Mouse (Mus musculus) neural tube, embryonic 12.5 days (tissue): Measurements from ENCODE around the gene Tcp11. TPM values are rescaled to one million over a fixed set of nuclear protein-coding genes. Genes with fewer than 3 reads are reported as not detected.

Source experiments
- ATAC-seq: fragments of 200-750 bp; cut with Nextera tagmentation; 2 replicates; pipeline ENCODE4 v1.8.0; 2017; ENCODE audit warnings: low read depth, mild to moderate bottlenecking, moderate TSS enrichment, moderate library complexity; ENCODE audit not compliant: low FRiP score
- H3K27ac ChIP-seq: fragments of 300-500 bp; sonication (generic); 2 replicates; pipeline ENCODE4 v1.5.1; 2016
- H3K27me3 ChIP-seq: fragments of 300-500 bp; sonication (generic); replicated peaks from 2 replicates; pipeline ENCODE4 v1.6.1; 2016; ENCODE audit warnings: mild to moderate bottlenecking
- H3K36me3 ChIP-seq: fragments of 300-500 bp; sonication (generic); 2 replicates; pipeline ENCODE4 v1.6.1; 2016; ENCODE audit warnings: mild to moderate bottlenecking
- H3K4me1 ChIP-seq: fragments of 300-500 bp; sonication (generic); 2 replicates; pipeline ENCODE4 v1.6.1; 2016
- H3K4me2 ChIP-seq: fragments of 300-500 bp; sonication (generic); replicated peaks from 2 replicates; pipeline ENCODE4 v1.6.1; 2016; ENCODE audit warnings: mild to moderate bottlenecking
- H3K4me3 ChIP-seq: fragments of 300-500 bp; sonication (generic); 2 replicates; pipeline ENCODE4 v1.5.1; 2016
- H3K9ac ChIP-seq: fragments of 300-500 bp; sonication (generic); 2 replicates; pipeline ENCODE4 v1.6.1; 2016; ENCODE audit warnings: mild to moderate bottlenecking
- H3K9me3 ChIP-seq: fragments of 300-500 bp; sonication (generic); 2 replicates; pipeline ENCODE4 v1.6.1; 2016; ENCODE audit warnings: mild to moderate bottlenecking
- WGBS: fragments of 180-500 bp; shearing (Covaris S2); methylation state at CpG from one replicate; pipeline ENCODE4 v1.1.7; 2016; 5-methylcytosine and 5-hydroxymethylcytosine counted together
- polyA plus RNA-seq: library from polyadenylated mRNA; unstranded; fragments of >200 nt; fragmentation: Nextera tagmentation; extraction: Ambion mirVana; gene quantifications from 2 replicates; pipeline ENCODE4 v1.2.1, GENCODE M21; 2016

Tcp11 gene
- polyA plus RNA-seq, 1 experiment from 2014 or later = 1.3 TPM

DNA sequence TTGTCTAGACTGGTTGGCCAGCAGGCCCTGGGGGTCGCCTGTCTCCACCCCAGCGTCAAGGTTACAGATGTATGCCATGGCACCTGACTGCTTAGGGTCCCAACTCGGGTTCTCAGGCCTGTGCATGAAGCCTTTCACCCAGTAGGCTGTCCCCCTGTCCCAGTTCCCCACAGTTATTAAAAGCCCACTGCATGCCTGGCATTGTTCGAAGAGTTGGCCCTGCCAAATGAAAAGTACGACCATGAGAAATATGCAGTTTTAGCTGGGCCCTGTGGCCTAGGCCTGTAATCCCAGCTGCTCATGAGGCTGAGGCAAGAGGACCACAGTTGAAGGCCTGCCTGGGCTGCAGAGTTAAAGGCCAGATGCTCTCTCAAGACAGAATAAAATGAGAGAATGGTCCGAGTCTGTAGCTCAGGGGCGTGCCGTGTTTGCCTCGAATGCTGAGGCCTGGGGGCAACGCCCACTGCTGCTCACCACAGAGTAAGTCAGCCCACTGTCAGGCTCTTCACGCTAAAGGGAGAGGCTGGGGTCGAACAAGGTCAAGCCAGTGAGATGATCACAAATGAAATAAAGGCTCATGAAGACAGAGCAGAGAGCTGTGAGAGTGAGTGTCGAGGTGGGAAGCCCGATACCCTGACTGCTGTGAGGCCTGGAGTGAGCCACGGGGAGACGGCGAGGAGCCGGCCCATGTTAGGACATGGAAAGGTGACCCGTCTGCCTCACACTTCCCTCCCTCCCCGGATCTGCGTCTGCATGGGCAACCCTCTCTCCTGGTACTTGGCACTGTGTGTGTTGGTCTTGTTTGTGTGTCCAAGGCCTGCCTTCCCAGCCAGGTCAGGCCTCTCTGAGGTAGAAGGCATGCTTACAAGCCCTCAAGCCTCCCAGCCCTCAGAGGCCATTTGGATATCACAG is 60.4 kb downstream of the Tcp11 start:
- H3K4me2 ChIP-seq = no peak overlapping the region
- ATAC-seq = no peak
- H3K9ac ChIP-seq = peak overlapping the region; percentile 6
- H3K9me3 ChIP-seq = no peaks in the 10 kb centered on the region
- H3K4me3 ChIP-seq = no peak overlapping the region
- H3K27ac ChIP-seq = no peak overlapping the region
- H3K36me3 ChIP-seq = no peaks in the 10 kb centered on the region
- peaks cover 30% of the 10 kb centered on the region for H3K4me1 ChIP-seq
- no peaks in the 10 kb centered on the region for H3K27me3 ChIP-seq
- 78% methylated on average over 21 of the region's 21 CpGs for WGBS

DNA sequence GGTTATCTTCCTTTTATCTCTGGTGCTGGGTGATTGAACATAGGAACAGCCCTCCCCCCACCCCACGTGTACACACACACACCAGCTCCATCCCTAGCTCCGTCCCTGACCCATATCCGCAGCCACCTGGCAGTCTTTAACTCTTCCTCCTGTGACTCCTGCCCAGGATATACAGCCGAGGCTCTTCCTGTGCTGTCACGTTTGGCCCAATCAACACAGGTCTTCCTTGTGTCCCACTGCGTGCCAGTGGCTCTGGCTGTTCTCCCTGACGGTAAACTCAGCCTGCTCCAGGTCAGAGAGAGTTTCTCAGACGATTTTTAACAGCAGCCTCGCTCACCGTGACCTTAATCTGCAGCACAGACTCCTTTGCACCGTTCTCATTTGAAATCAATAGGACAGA is 61.7 kb downstream of the Tcp11 start:
- H3K4me2 ChIP-seq = no peak overlapping the region
- WGBS = 55% methylated on average over 11 of the region's 11 CpGs
- H3K4me1 ChIP-seq = peaks cover 40% of the 10 kb centered on the region
- no peak overlapping the region for H3K27ac ChIP-seq
- no peak overlapping the region for H3K4me3 ChIP-seq
- H3K9me3 ChIP-seq = no peaks in the 10 kb centered on the region
- H3K27me3 ChIP-seq = no peaks in the 10 kb centered on the region
- H3K36me3 ChIP-seq = no peaks in the 10 kb centered on the region; the same call in 1 of the 2 replicates
- ATAC-seq = no peak
- H3K9ac ChIP-seq = no peak overlapping the region

DNA sequence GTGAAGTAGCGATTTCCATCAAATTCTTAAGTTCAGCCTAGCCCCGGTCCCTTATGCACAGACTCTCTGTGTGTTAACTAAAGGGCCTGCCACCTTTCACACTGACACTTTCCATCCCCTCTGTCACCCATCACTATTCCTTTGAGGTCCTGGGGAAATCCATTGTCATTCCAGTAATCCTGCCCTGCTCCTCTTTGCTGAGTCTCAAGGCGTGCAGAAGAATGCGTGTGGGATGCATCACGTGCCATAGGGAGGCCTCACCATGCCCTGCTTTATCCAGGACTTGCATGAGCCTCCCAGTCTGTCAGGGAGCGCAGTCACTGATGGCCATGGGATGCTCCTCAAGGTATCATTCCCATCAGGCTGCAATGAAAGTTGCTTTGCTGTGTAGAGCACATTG is 62.1 kb downstream of the Tcp11 start:
- WGBS = 69% methylated on average over 6 of the region's 6 CpGs
- no peak overlapping the region for H3K4me2 ChIP-seq
- H3K4me3 ChIP-seq = no peak overlapping the region
- no peaks in the 10 kb centered on the region; the same call in 1 of the 2 replicates for H3K36me3 ChIP-seq
- H3K9me3 ChIP-seq = no peaks in the 10 kb centered on the region
- H3K27me3 ChIP-seq = no peaks in the 10 kb centered on the region
- H3K9ac ChIP-seq = no peak overlapping the region
- no peak for ATAC-seq
- peaks cover 45% of the 10 kb centered on the region for H3K4me1 ChIP-seq
- no peak overlapping the region for H3K27ac ChIP-seq

Other genes with a start within 250 kb of the Tcp11 start
- gene Snrpc, start 242.5 kb downstream of the Tcp11 start, polyA plus RNA-seq = 322 and 330 TPM in 2 replicates
- 7.8 TPM in 2 replicates for gene Uhrf1bp1, start 224.2 kb downstream of the Tcp11 start, polyA plus RNA-seq
- gene Anks1, start 171.3 kb downstream of the Tcp11 start, polyA plus RNA-seq = 84.6 and 93.6 TPM in 2 replicates
- 83.8 and 96.5 TPM in 2 replicates for gene Taf11, start 170.8 kb downstream of the Tcp11 start, polyA plus RNA-seq
- 6.8 and 7.3 TPM in 2 replicates for gene Scube3, start 61.5 kb upstream of the Tcp11 start, polyA plus RNA-seq
- gene Zfp523, start 96.5 kb upstream of the Tcp11 start, polyA plus RNA-seq = 45.0 and 53.9 TPM in 2 replicates
- gene Def6, start 127.1 kb upstream of the Tcp11 start, polyA plus RNA-seq = 4.4 and 5.3 TPM in 2 replicates
- 2.2 and 2.3 TPM in 2 replicates for gene Ppard, start 152.1 kb upstream of the Tcp11 start, polyA plus RNA-seq
- gene Fance, start 232.9 kb upstream of the Tcp11 start, polyA plus RNA-seq = 31.0 and 31.2 TPM in 2 replicates
- 341 and 353 TPM in 2 replicates for gene Rpl10a, start 247.8 kb upstream of the Tcp11 start, polyA plus RNA-seq